Mouse (Mus musculus) megakaryocyte, embryonic 14.5 days (primary cell): ENCODE measurements around the gene Poc1a.

Experiments
- FLI1 ChIP-seq: IDR thresholded peaks from 2 replicates; pipeline ENCODE4 v1.6.1; 2012; ENCODE audit warnings: low read length, inconsistent platforms, mixed read lengths
- GATA1 ChIP-seq: IDR thresholded peaks from 3 replicates; pipeline ENCODE4 v1.6.1; 2012; ENCODE audit warnings: mixed read lengths, low read length, inconsistent platforms, borderline replicate concordance

- TF ChIP-seq GATA1 = no peak
- TF ChIP-seq FLI1 = no peak
Observed at GRCm38 (mm10) chr9:106300949-106301348, 20.1 kb downstream of the Poc1a start.
